Mouse (Mus musculus) hindbrain, embryonic 10.5 days (tissue): ENCODE data around the gene Rars2. TPM values are rescaled to one million over a fixed set of nuclear protein-coding genes. Genes with fewer than 3 reads are reported as not detected.

Source experiments
- polyA plus RNA-seq: library from polyadenylated mRNA; unstranded; fragments of >200 nt; fragmentation: Nextera tagmentation; extraction: Ambion mirVana; gene quantifications from 2 replicates; pipeline ENCODE4 v1.2.1, GENCODE M21; 2016

Gene Rars2
- polyA plus RNA-seq, 1 experiment from 2014 or later: 67.2 TPM

Other genes with a start within 250 kb of the Rars2 start
- 69.2 and 85.7 TPM in 2 replicates for gene Akirin2, start 64.0 kb upstream of the Rars2 start, polyA plus RNA-seq
- gene Orc3, start within 50 bp of the Rars2 start, polyA plus RNA-seq: 82.1 and 95.5 TPM in 2 replicates
- 59.4 and 61.5 TPM in 2 replicates for gene Slc35a1, start 72.5 kb downstream of the Rars2 start, polyA plus RNA-seq
- gene Cfap206, start 115.2 kb downstream of the Rars2 start, polyA plus RNA-seq: 1.5 and 3.9 TPM in 2 replicates
- not detected in 2 replicates for gene Gm136, start 141.3 kb downstream of the Rars2 start, polyA plus RNA-seq
- 36.1 and 40.6 TPM in 2 replicates for gene Smim8, start 163.5 kb downstream of the Rars2 start, polyA plus RNA-seq